In genomic region chr6:111883946-111884345, GRCm38 (mm10) we compare ENCODE assay signal across 22 mouse cellular contexts.
"Had no signal": no experiment of that assay in that cellular context is flagged by ENCODE, and none has a peak within 500 bp of the region (broad histone marks: within the 10 kb centered on the region; RNA-seq: fewer than 3 reads in every experiment).

No protein-coding gene starts in this region.

- ATAC-seq: liver, postnatal 0 days; midbrain, embryonic 13.5 days; midbrain, embryonic 16.5 days had no signal

- H3K4me3 ChIP-seq: layer of hippocampus, adult 2 months; limb, embryonic 15.5 days; lung, embryonic 15.5 days; megakaryocyte, embryonic 14.5 days; midbrain, embryonic 10.5 days; midbrain, embryonic 13.5 days; myocyte; neural tube, embryonic 13.5 days; stomach, embryonic 15.5 days had no signal

- H3K36me3 ChIP-seq: limb, embryonic 15.5 days; lung, embryonic 15.5 days; midbrain, embryonic 10.5 days; midbrain, embryonic 13.5 days; neural tube, embryonic 13.5 days; stomach, embryonic 15.5 days had no signal

- H3K27ac ChIP-seq: layer of hippocampus, adult 2 months; limb, embryonic 15.5 days; liver, embryonic 14.5 days; lung, embryonic 15.5 days; midbrain, embryonic 10.5 days; midbrain, embryonic 13.5 days; neural tube, embryonic 13.5 days; stomach, embryonic 15.5 days had no signal

- H3K9me3 ChIP-seq: limb, embryonic 15.5 days; lung, embryonic 15.5 days; megakaryocyte, embryonic 14.5 days; midbrain, embryonic 10.5 days; midbrain, embryonic 13.5 days; neural tube, embryonic 13.5 days; stomach, embryonic 15.5 days had no signal

- H3K27me3 ChIP-seq: limb, embryonic 15.5 days; lung, embryonic 15.5 days; megakaryocyte, embryonic 14.5 days; midbrain, embryonic 13.5 days; neural tube, embryonic 13.5 days; stomach, embryonic 15.5 days had no signal

- H3K9ac ChIP-seq: limb, embryonic 15.5 days; liver, embryonic 14.5 days; liver, postnatal 0 days; lung, embryonic 15.5 days; midbrain, embryonic 13.5 days; neural tube, embryonic 13.5 days; stomach, embryonic 15.5 days had no signal

- DNase-seq: kidney, adult 9 months; kidney, postnatal 25 days; layer of hippocampus, adult 9-11 months; liver, postnatal 0 days; lung, postnatal 10 days; lung, postnatal 36 days; retina, postnatal 1 day; right cerebral cortex, postnatal 25 days; spleen, adult 18-20 months; thymus, postnatal 25 days had no signal

- H3K4me1 ChIP-seq: limb, embryonic 15.5 days; lung, embryonic 15.5 days; megakaryocyte, embryonic 14.5 days; midbrain, embryonic 10.5 days; midbrain, embryonic 13.5 days; neural tube, embryonic 13.5 days; stomach, embryonic 15.5 days had no signal

- H3K4me2 ChIP-seq: limb, embryonic 15.5 days; liver, embryonic 11.5 days; lung, embryonic 15.5 days; midbrain, embryonic 13.5 days; neural tube, embryonic 13.5 days; stomach, embryonic 15.5 days had no signal
